Mouse (Mus musculus) stomach, adult 2 months (tissue): ENCODE measurements around the gene Naa60. TPM values are rescaled to one million over a fixed set of nuclear protein-coding genes. Genes with fewer than 3 reads are reported as not detected.

ENCODE experiments used
- polyA plus RNA-seq: library from polyadenylated mRNA; depleted of rRNA; stranded (reverse); fragments of >200 nt; gene quantifications from 2 replicates; pipeline ENCODE4 v1.2.3, GENCODE M21; 2012; rRNA removed

Gene Naa60
- 30.6 and 34.5 TPM in 2 replicates for polyA plus RNA-seq

DNA sequence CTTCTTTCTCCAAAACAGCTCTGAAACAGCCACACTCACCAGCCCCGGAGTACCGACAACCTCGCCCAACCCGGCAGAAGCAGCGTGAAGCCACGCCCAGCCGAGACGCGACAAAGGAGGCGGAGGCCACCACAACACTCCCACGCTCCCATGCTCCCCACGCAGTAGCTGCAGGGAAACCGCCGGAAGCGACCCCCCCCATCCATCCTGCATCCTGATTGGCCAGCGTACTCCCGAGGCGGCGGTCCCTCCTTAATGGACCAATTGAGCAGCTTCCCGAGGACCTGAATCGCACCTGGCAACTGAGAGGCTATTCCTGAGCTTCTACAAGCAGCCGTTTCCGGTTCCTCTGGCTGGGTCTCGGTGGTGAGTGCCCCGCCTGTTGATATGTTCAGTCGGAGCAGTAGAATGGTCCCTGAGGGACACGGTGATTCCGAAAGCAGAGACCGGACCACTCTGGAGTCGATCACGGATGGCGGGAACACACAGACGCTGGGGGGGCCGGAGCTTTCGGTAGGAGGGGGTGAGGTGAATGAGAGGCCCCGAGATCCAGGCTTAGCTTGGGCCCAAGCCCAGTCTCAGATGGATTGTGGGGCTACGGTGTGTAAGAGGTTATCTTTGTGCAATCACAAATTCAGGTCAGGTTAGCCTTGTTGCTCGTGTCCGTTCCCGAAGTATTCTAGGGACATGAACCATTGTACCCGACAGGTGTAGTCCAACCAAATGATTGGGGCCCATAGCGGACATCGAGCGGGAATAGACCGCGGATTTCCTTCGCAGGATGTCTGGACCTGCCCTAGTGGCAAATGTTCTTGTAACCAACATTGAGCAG, at the start of gene Naa60:
TSS of gene Naa60 (plus strand) at position 160 of the 832 bp plus-strand sequence.

DNA sequence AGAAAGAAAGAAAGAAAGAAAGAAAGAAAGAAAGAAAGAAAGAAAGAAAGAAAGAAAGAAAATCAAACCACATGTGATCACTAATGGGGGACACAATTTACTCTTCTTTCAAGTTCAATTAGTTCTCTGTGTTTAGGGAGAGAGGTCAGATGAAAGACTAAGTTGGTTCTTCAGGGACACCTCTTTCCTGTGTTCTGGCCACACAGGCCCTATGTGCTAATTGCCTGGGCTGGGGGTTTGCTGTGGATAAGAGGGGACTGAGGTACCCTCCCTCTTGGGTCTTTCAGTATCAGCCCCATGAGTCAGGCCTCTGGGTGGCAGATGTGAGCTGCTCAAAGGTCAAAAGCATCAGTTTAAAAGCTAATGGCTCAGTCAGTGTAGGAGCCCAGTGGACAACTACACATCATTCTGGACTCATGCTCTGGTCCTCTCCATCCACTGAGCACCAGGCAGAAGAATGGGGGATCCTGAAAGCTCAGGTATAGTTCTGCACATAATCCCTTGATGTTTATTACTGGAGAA, 41.5 kb upstream of the Naa60 start, which contains the start of gene Olfr15:
TSS of gene Olfr15 (plus strand) at position 291 of the 522 bp plus-strand sequence.

DNA sequence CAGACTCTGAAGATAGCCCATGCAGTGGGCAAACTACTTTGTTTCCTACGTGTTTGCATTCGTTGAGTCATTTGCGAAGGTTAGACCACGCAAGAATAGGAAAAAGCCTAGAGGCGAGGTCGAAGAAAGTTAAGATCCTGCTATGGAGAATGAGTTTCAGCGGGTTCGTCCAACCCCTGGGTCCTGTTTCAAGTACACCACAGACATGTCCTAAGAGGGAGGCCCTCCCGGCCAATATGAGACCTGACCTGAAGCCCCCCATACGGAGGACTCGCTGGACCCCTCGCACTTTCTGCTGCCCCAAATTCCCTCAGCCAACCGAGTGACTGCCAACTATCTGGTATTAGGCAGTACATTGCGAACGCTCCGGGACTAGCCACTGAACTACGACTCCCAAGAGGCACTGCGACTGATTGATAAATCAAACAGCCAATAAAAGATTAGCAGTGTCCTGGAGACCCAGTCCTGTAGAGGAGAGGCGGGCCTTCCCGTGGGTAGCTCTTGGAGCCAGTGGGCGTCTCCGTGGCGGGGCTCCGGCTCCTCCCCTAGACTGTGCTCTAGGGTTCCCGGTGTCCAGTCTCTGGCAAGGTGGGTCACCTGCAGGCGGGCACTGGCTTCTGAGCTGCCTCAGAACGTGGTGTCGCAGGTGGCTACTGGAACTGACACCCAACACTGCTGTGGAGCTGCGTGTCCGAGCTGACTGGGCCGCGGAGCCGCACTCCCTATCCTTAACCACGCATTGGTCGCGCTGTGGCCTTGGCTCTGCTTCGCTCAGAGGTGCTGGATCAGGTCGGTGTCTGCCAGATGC, 25.3 kb upstream of the Naa60 start, which contains the start of gene Zfp174:
TSS of gene Zfp174 (plus strand) at position 558 of the 808 bp plus-strand sequence.

DNA sequence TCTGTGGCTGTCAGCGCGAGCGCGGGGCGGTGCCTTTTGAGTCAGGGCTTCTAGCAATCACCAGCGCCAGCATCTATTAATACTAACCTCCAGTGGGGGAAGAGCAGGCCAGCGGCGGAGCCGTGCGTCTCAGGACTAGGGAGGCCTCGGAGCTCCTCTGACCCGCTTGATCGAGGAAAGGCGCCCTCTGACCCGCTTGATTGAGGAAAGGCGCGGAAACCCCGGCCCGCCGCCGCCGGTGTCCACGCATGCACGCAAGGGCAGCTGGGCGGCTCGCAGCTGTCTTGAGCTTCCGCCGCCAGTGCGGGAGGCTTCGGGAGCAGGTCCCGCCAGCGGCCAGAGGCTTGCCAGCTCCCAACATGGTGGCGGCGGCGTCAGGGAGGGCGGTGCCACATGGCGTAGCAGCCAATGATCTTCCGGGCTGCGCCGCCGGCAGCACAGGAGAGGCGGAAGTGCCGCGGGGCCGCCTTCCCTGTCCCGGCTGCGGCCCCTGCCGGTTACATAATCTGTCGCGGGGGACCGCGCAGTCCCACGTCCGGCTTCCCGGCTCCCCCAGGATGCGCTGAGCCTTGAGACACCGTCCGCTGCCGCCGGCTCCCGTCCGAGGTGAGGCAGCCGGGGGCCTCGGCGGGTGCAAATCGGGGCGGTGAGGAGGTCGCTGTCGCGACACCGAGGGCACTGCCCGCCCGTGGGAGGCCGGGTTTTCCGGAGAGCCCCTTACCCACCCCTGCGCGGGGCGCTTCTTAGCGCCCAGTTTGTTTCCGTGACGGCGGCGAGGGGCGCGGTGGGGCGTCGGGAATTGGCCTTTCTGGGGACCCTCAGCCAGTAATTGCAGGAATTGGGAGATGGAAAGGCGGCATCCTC, 12.3 kb downstream of the Naa60 start, which contains the start of the genes Zfp597 and Gm20695:
TSS of gene Zfp597 (minus strand) at position 361 of the 864 bp plus-strand sequence.
TSS of gene Gm20695 (plus strand) at position 448 of the 864 bp plus-strand sequence.

DNA sequence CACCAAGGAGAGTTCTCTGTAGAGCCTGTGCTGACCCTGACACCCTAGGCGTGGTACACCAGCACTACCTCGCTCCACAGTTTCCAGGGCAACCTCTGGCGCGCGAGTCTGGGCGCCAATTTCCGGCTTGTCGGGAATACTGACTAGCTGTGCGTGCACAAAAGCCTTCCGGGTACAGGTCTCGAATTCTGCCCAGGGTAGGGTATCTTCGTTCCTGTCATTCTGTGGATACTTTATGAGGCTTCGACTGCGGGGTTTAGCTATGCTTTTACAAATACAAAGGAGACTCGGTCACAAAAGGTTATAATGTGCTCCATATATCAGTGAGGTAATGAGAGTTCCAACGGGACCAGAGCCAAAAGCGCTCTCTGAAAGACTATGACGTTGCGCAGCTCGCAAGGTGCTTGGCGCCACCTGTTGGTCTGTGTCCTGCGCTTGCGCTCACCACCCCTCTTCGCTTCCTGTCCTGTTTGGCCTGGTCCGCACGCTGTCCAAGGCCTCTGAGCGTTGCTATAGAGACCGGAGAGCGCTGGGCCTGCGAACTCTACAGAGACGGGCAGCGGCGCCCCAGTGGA, 36.4 kb downstream of the Naa60 start, which contains the start of the genes 1700037C18Rik and Cluap1:
TSS of gene 1700037C18Rik (minus strand) at position 153 of the 575 bp plus-strand sequence.
TSS of gene Cluap1 (plus strand) at position 265 of the 575 bp plus-strand sequence.

Other genes starting within 250 kb of the Naa60 start
- gene Mefv, start 154.3 kb upstream of the Naa60 start, polyA plus RNA-seq, result 0.05 and 0.13 TPM in 2 replicates
- 2.3 and 2.7 TPM in 2 replicates for gene Zfp263, start 128.3 kb upstream of the Naa60 start, polyA plus RNA-seq
- gene Olfr15, start 41.5 kb upstream of the Naa60 start, polyA plus RNA-seq, result not detected in 2 replicates
- 0.26 and 0.38 TPM in 2 replicates for gene Zfp174, start 25.1 kb upstream of the Naa60 start, polyA plus RNA-seq
- gene Zfp597, start 12.2 kb downstream of the Naa60 start, polyA plus RNA-seq, result 0.62 and 0.76 TPM in 2 replicates
- gene Gm20695, start 12.3 kb downstream of the Naa60 start, polyA plus RNA-seq, result not detected in 2 replicates
- gene 1700037C18Rik, start 36.3 kb downstream of the Naa60 start, polyA plus RNA-seq, result 5.5 and 11.8 TPM in 2 replicates
- 1.4 and 1.9 TPM in 2 replicates for gene Cluap1, start 36.4 kb downstream of the Naa60 start, polyA plus RNA-seq
- gene Nlrc3, start 104.3 kb downstream of the Naa60 start, polyA plus RNA-seq, result 0.81 and 1.8 TPM in 2 replicates
- 4.7 and 6.4 TPM in 2 replicates for gene Slx4, start 131.4 kb downstream of the Naa60 start, polyA plus RNA-seq
- 0.08 and 0.14 TPM in 2 replicates for gene Dnase1, start 164.6 kb downstream of the Naa60 start, polyA plus RNA-seq
- gene Trap1, start 205.5 kb downstream of the Naa60 start, polyA plus RNA-seq, result 29.0 and 40.5 TPM in 2 replicates